Mouse (Mus musculus): ENCODE data around the gene Dlg2.

GRCm38 (mm10) chr7:90442070-90442469 lies 34.4 kb upstream of the Dlg2 start:
- TF ChIP-seq CTCF (IDR thresholded peaks at IDR 0.05; ENCODE audit: extremely low read depth, insufficient read depth, insufficient read length, insufficient replicate concordance) (no peak), POLR2A (IDR thresholded peaks at IDR 0.05; ENCODE audit: low read depth, low read length) (no peak)
